Mouse (Mus musculus) frontal cortex, postnatal 36 days (tissue): Measurements from ENCODE around the gene Gm21981.
"Not testable (repeated sequence)": the region's sequence is repeated elsewhere in the genome, so short reads cannot be mapped to it uniquely, and the experiment has no call there.

Experiments used
- DNase-seq, 2 experiments: peaks; one replicate each; pipeline ENCODE4 v3.0.0; 2022; ENCODE audit warnings: low spot score in 2 of 2

Gene Gm21981

DNA sequence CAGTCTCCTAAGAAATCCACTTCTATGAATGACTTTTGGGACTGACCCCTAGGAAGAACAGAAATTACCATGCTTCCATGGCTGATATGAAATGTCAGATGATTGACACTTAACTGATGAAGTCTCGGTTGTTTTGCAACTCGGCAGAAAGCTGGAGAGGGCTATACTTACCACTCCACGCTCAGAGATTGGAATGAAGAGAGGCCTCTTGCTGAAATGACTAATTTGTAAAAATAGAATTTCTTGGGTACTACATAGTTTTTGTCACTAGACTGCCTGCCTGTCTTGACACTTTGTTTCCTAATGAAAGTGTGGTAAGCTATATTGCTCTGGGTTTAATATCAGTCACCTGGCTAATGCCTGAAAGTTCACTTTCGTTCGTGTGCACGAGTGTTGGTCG is 29.8 kb downstream of the Gm21981 start:
- DNase-seq: no peak

DNA sequence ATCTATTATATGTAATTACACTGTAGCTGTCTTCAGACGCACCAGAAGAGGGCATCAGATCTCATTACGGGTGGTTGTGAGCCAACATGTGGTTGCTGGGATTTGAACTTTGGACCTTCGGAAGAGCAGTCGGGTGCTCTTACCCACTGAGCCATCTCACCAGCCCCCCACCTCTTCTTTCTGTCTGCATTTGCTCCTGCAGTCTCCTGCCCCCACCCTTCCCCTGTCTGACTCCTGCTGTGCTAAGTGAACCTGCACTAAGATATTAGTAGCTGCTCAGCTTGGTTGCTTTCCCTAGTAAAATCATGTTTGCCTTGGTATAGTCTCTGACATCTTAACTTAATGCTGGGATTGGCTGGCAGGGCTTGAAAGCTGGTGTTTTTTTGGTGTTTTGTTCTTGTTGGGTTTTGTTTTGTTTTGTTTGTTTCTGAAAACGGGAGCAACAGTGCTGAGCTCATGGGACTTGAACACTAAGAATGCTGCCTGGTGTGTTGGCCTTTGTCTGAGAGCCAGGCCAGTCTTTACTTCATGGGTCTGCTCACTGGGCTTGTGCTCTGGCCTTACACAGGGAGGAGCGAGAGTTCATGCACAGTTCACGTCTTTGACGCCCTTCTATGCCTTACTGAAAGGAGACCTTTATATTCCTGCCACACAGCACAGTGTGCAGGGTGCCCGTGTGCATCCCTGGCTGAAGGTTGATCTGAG is 31.1 kb downstream of the Gm21981 start:
- DNase-seq: no peak

DNA sequence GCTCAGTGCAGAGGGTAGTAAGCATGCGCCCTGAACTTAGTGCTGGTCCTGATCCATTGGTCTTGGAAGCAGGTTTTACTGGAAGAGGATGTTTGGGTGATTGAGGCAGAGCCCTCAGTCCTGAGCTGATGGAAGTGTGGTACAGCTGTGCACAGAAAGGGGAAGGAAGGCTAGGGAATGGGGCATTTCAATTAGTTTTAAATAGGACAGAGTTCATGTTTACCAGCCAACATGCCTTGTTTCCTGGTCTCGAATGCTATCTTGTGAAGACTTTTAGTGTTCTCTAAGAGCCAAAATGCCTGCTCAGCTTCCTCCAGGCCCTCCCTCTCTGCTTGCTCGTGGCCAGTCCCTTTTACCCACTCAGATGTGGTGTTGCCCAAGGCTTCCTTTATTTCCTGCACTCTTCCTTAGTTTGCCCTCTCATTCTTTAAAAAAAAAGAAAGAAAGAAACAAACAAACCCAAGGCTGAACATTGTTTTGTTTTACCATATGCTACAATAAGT is 35.5 kb downstream of the Gm21981 start:
- no peak for DNase-seq

DNA sequence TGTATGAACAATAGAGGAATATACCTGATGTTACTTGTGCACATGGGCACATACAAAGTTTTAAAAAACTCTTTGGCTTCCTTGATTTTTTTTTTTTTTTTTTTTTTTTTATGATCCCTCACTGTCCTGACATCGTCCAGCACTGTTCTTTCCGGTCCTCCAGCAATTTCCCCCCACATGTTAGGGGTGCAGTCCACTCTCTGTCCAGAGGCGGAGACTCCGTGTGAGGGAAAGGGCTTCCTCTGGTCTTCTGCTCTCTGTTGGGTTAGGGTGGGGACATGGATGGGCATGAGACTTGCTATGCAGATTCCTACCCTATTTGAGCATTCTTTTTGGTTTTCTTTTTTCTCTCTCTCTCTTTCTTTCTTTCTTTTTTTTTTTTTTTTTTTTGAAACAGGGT is 36.4 kb downstream of the Gm21981 start:
- DNase-seq: no peak

DNA sequence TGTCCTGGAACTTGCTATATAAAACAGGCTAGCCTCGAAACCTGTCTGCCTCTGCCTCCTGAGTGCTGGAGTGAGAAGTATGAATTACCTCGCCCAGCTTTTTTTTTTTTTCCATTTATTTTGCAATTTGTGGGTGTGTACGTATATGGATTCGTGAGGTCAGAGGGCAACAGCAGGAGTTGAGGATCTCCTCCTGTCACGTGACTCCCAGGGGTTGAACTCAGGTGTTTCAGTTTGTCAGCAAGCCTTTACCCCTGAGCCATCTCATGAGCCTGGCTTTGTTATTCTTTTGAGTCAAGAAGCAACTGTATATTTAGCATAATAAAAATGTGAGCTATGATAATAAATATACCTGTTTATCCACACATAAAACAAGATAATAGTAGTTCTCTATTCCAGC is 38.6 kb downstream of the Gm21981 start:
- DNase-seq: no peak

- DNase-seq: not testable (repeated sequence)
These were observed 39.9 kb downstream of the Gm21981 start for GRCm38 (mm10) chr17:47654346-47654745.

DNA sequence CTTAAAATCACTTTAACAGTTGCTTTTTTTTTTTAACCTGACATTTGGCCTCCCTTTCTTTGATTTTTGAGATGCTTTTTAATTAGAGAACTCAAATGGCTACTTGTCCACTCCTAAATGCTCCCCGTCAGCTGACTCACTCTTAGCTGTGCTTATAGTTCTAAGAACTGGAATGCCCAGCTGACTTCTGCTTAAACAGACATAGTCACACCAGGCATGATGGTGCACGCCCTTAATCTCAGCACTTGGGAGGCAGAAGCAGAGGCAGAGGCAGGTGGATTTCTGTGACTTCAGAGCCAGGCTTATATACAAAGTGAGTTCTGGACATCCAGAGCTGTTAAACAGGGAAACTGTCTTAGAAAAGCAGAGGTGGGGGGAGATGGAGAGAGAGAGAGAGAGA is 42.3 kb downstream of the Gm21981 start:
- no peak for DNase-seq

DNA sequence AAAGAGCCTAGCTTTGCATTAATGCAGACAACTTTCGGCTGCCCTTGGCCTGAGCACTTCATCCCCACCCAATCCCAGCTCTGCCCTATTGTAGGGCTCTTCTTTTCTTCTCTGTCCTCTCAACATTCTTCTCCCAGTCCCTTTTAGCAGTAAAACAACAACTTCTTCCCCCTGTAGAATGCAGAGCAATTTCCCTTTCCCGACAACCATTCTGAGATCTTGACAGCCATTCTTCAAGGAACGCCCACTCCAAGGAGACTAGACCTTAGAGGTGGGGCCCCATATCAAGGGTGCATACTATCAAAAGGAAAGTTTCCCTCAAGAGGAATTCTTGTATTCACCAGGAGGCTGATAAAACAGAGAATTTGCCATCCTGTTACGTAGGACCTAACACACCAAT is 45.3 kb downstream of the Gm21981 start:
- no peak for DNase-seq

GRCm38 (mm10) chr17:47646683-47647082 is 47.6 kb downstream of the Gm21981 start:
- DNase-seq: peak; percentile 28 to 55

- no peak for DNase-seq
These were observed 51.3 kb downstream of the Gm21981 start for GRCm38 (mm10) chr17:47642992-47643391.
